In the genomic region with DNA sequence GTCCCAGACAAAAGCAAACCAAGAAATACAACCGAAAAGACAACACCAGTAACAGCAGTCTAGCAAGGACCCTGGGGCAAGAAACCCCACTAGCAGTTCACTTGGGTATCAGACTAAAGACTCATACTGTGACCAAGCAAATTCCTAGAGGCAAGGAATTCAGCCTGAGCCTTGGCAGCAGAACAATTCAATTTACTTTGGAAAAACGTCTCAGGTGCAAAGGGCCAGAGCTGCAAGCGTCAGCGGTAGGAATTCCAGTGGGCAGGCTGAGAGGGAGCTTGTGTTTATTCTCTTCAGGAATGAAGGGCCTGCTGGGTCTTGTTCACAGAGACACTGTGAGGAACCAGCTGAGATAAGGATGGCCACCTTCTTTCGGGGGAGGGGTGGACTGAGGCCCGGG, we compare ENCODE assay signal across 13 mouse cellular contexts. TPM values are rescaled to one million over a fixed set of nuclear protein-coding genes. Genes with fewer than 3 reads are reported as not detected.
DNase-seq lines count a peak whose midpoint lies in the region; ATAC-seq and TF ChIP-seq lines count a peak whose summit lies in the region.
"Had no signal": no experiment of that assay in that cellular context is flagged by ENCODE, and none has a peak within 500 bp of the region (broad histone marks: within the 10 kb centered on the region; RNA-seq: fewer than 3 reads in every experiment).

No protein-coding gene starts in this region.

- no peaks in the 10 kb centered on the region for H3K27me3 ChIP-seq in intestine, embryonic 14.5 days (replicated peaks; ENCODE audit: control insufficient read depth, insufficient read depth, low read length)
- no peaks in the 10 kb centered on the region for H3K27me3 ChIP-seq in intestine, embryonic 15.5 days (replicated peaks)
- H3K27me3 ChIP-seq in embryonic facial prominence, embryonic 10.5 days (replicated peaks; ENCODE audit: low read depth, poor library complexity, severe bottlenecking): no peaks in the 10 kb centered on the region
- H3K27me3 ChIP-seq: hindbrain, embryonic 15.5 days had no signal

- H3K27ac ChIP-seq in intestine, embryonic 14.5 days (ENCODE audit: low read depth): peak overlapping the region; percentile 20; the same call in 1 of the 2 replicates
- no peak overlapping the region for H3K27ac ChIP-seq in intestine, embryonic 15.5 days
- H3K27ac ChIP-seq in embryonic facial prominence, embryonic 10.5 days (replicated peaks): peak overlapping the region; percentile 8
- H3K27ac ChIP-seq: hindbrain, embryonic 15.5 days; liver, embryonic 14.5 days had no signal

- WGBS in intestine, embryonic 14.5 days: 21% methylated on average over 6 of the region's 6 CpGs
- 20% methylated on average over 6 of the region's 6 CpGs for WGBS in intestine, embryonic 15.5 days
- WGBS in embryonic facial prominence, embryonic 10.5 days: 21% methylated on average over 6 of the region's 6 CpGs
- WGBS in lung, adult 2 months: 36% methylated on average over 6 of the region's 6 CpGs

- no peak for TF ChIP-seq CTCF in lung, adult 2 months (IDR thresholded peaks at IDR 0.05; ENCODE audit: insufficient read depth, low read length)

- DNase-seq in intestine, embryonic 14.5 days (ENCODE audit: low spot score): no peak
- peak; percentile 61 for DNase-seq in ES-CJ7 (ENCODE audit: low read depth, low spot score)
- peak; percentile 42 for DNase-seq in embryonic facial prominence, embryonic 10.5 days (ENCODE audit: low spot score)
- DNase-seq in lung, adult 2 months: peak; percentile 16
- DNase-seq in left cerebral cortex, postnatal 25 days (ENCODE audit: low spot score in 2 of 2): no peak
- DNase-seq in B cell, adult 2 months: no peak
- no peak for DNase-seq in gastrocnemius, postnatal 25 days
- DNase-seq: cerebellum, postnatal 36 days; forebrain, postnatal 0 days; heart, adult 18-20 months had no signal

- TF ChIP-seq POLR2A in lung, adult 2 months (IDR thresholded peaks at IDR 0.05; ENCODE audit: borderline replicate concordance, extremely low read depth, low read depth, low read length): no peak

- H3K4me2 ChIP-seq in intestine, embryonic 14.5 days (ENCODE audit: low read length): no peak overlapping the region
- no peak overlapping the region for H3K4me2 ChIP-seq in intestine, embryonic 15.5 days (replicated peaks)
- H3K4me2 ChIP-seq: hindbrain, embryonic 15.5 days had no signal

- peaks cover 14% of the 10 kb centered on the region for H3K4me1 ChIP-seq in intestine, embryonic 14.5 days (replicated peaks; ENCODE audit: control insufficient read depth, insufficient read depth, low read length)
- H3K4me1 ChIP-seq in intestine, embryonic 15.5 days (replicated peaks): 0 out of 2 replicates have a peak, but pooled peaks cover 4% of the 10 kb centered on the region
- peaks cover 31% of the 10 kb centered on the region for H3K4me1 ChIP-seq in embryonic facial prominence, embryonic 10.5 days
- no peaks in the 10 kb centered on the region for H3K4me1 ChIP-seq in lung, adult 2 months (ENCODE audit: control insufficient read depth, insufficient read depth, low read length)
- H3K4me1 ChIP-seq: hindbrain, embryonic 15.5 days had no signal

- H3K4me3 ChIP-seq in intestine, embryonic 14.5 days (ENCODE audit: low read depth, low read length): no peak overlapping the region
- H3K4me3 ChIP-seq in intestine, embryonic 15.5 days (replicated peaks): no peak overlapping the region
- H3K4me3 ChIP-seq in embryonic facial prominence, embryonic 10.5 days: no peak overlapping the region
- no peak overlapping the region for H3K4me3 ChIP-seq in lung, adult 2 months (replicated peaks; ENCODE audit: extremely low read depth, low read depth, low read length)
- H3K4me3 ChIP-seq: hindbrain, embryonic 15.5 days had no signal

- no peak overlapping the region for H3K9ac ChIP-seq in intestine, embryonic 14.5 days (ENCODE audit: low read length)
- no peak overlapping the region for H3K9ac ChIP-seq in intestine, embryonic 15.5 days
- H3K9ac ChIP-seq: forebrain, postnatal 0 days; hindbrain, embryonic 15.5 days; liver, embryonic 14.5 days had no signal

- no peaks in the 10 kb centered on the region for H3K9me3 ChIP-seq in intestine, embryonic 14.5 days (ENCODE audit: control insufficient read depth, low read length)
- no peaks in the 10 kb centered on the region for H3K9me3 ChIP-seq in intestine, embryonic 15.5 days
- no peaks in the 10 kb centered on the region for H3K9me3 ChIP-seq in embryonic facial prominence, embryonic 10.5 days
- H3K9me3 ChIP-seq: hindbrain, embryonic 15.5 days had no signal

- no peaks in the 10 kb centered on the region for H3K36me3 ChIP-seq in intestine, embryonic 14.5 days (ENCODE audit: control insufficient read depth, insufficient read depth, low read length)
- H3K36me3 ChIP-seq in intestine, embryonic 15.5 days: no peaks in the 10 kb centered on the region
- no peaks in the 10 kb centered on the region for H3K36me3 ChIP-seq in embryonic facial prominence, embryonic 10.5 days (replicated peaks)
- H3K36me3 ChIP-seq: hindbrain, embryonic 15.5 days had no signal

- intact Hi-C loops in left cerebral cortex, postnatal 25 days (cut with DNase I): no loop called here

- no peak for ATAC-seq in intestine, embryonic 14.5 days (replicated peaks; ENCODE audit: low FRiP score, low TSS enrichment, low read depth)
- ATAC-seq in intestine, embryonic 15.5 days: no peak
- ATAC-seq: forebrain, postnatal 0 days had no signal

RNA-seq across cellular contexts. Expression of a gene that starts 45.5 kb away (rescaled TPM):
- polyA plus RNA-seq in intestine, embryonic 14.5 days (2014; fragmentation: Nextera tagmentation; extraction: Ambion mirVana): 194 and 217 TPM in 2 replicates
- 147 and 148 TPM in 2 replicates for polyA plus RNA-seq in intestine, embryonic 15.5 days (2015; fragmentation: Nextera tagmentation; extraction: Ambion mirVana)
- polyA plus RNA-seq in embryonic facial prominence, embryonic 10.5 days (2016; fragmentation: Nextera tagmentation; extraction: Ambion mirVana): 474 and 479 TPM in 2 replicates
- 308 and 450 TPM in 2 replicates for polyA plus RNA-seq in lung, adult 2 months (2012; rRNA removed)
- 10 to 100 TPM; 82.3 to 88.2 TPM for total RNA-seq in left cerebral cortex, postnatal 25 days (2021)
- 1 to 10 TPM in 1 of 2 experiments, under 1 TPM in 1; 0.38 to 2.8 TPM for total RNA-seq in gastrocnemius, postnatal 25 days (2021)

Comparison
In these comparisons a context has a peak if more than half of its experiments do, and no peak if none do; other contexts are left out.
1. DNase-seq: peak in ES-CJ7 (single experiment), embryonic facial prominence, embryonic 10.5 days (single experiment) and lung, adult 2 months (single experiment); none in intestine, embryonic 14.5 days (single experiment), left cerebral cortex, postnatal 25 days (0 of 2), B cell, adult 2 months (0 of 2) and gastrocnemius, postnatal 25 days (single experiment).